Mouse (Mus musculus): ENCODE measurements at regions not wholly inside any gene's neighbourhood (a gene's known extent, or its start where the extent isn't known, plus 50 kb on each side); places are given as distances from the start of the nearest gene placed in this dataset.

- no peak for TF ChIP-seq CTCF (IDR thresholded peaks at IDR 0.05; ENCODE audit: low read depth, low read length)
- TF ChIP-seq POLR2A (IDR thresholded peaks at IDR 0.05; ENCODE audit: borderline replicate concordance, low read depth, low read length): no peak
Observed at GRCm38 (mm10) chr9:41334462-41335241, 173.2 kb upstream of the Ubash3b start.
